Mouse (Mus musculus) liver, embryonic 16.5 days (tissue): ENCODE measurements around the gene Rab15. TPM values are rescaled to one million over a fixed set of nuclear protein-coding genes. Genes with fewer than 3 reads are reported as not detected.
"Not testable (repeated sequence)": the region's sequence is repeated elsewhere in the genome, so short reads cannot be mapped to it uniquely, and the experiment has no call there.

ENCODE experiments used
- ATAC-seq: fragments of 200-750 bp; cut with Nextera tagmentation; 2 replicates; pipeline ENCODE4 v1.8.0; 2017; ENCODE audit warnings: low read depth, mild to moderate bottlenecking, moderate number of reproducible peaks, moderate library complexity
- H3K27ac ChIP-seq: fragments of 300-500 bp; sonication (generic); 2 replicates; pipeline ENCODE4 v1.5.1; 2014; ENCODE audit warnings: mild to moderate bottlenecking, low read length
- H3K27me3 ChIP-seq: fragments of 300-500 bp; sonication (generic); 2 replicates; pipeline ENCODE4 v1.6.1; 2014; ENCODE audit warnings: low read depth, low read length, mixed read lengths; ENCODE audit not compliant: control insufficient read depth, insufficient read depth
- H3K36me3 ChIP-seq: fragments of 300-500 bp; sonication (generic); 2 replicates; pipeline ENCODE4 v1.6.1; 2014; ENCODE audit warnings: mild to moderate bottlenecking; ENCODE audit not compliant: control insufficient read depth, insufficient read depth
- H3K4me1 ChIP-seq: fragments of 300-500 bp; sonication (generic); 2 replicates; pipeline ENCODE4 v1.6.1; 2014; ENCODE audit warnings: low read depth, low read length, mixed read lengths; ENCODE audit not compliant: control insufficient read depth
- H3K4me2 ChIP-seq: fragments of 300-500 bp; sonication (generic); 2 replicates; pipeline ENCODE4 v1.6.1; 2014; ENCODE audit warnings: low read depth, low read length, mixed read lengths
- H3K4me3 ChIP-seq: fragments of 300-500 bp; sonication (generic); 2 replicates; pipeline ENCODE4 v1.5.1; 2014; ENCODE audit warnings: low read depth, mild to moderate bottlenecking, low read length
- H3K9ac ChIP-seq: fragments of 300-500 bp; sonication (generic); 2 replicates; pipeline ENCODE4 v1.6.1; 2014; ENCODE audit warnings: low read depth, low read length
- H3K9me3 ChIP-seq: fragments of 300-500 bp; sonication (generic); replicated peaks from 2 replicates; pipeline ENCODE4 v1.6.1; 2016; ENCODE audit warnings: low read length; ENCODE audit not compliant: control insufficient read depth
- WGBS: fragments of 180-500 bp; shearing (Covaris S2); extraction: QIAGEN DNeasy Blood & Tissue Kit; methylation state at CpG from one replicate; pipeline ENCODE4 v1.1.7; 2014; ENCODE audit not compliant: insufficient replicate concordance; 5-methylcytosine and 5-hydroxymethylcytosine counted together
- polyA plus RNA-seq: library from polyadenylated mRNA; unstranded; fragments of >200 nt; fragmentation: Nextera tagmentation; extraction: Ambion mirVana; gene quantifications from 2 replicates; pipeline ENCODE4 v1.2.1, GENCODE M21; 2015

Gene Rab15
- polyA plus RNA-seq, 1 experiment from 2014 or later = 0.39 TPM

- H3K4me3 ChIP-seq = no peak within 1 kb of the TSS
- no peak within 1 kb of the TSS for H3K27ac ChIP-seq
These were observed 27.4 kb downstream of the Rab15 start, which contains the start of gene Gpx2 for GRCm38 (mm10) chr12:76795350-76795749. Gpx2 (minus strand) TSS chr12:76795554.

GRCm38 (mm10) chr12:76792540-76792939, 30.2 kb downstream of the Rab15 start:
- not testable (repeated sequence) for H3K4me2 ChIP-seq, H3K36me3 ChIP-seq, H3K27me3 ChIP-seq, ATAC-seq, H3K4me3 ChIP-seq, H3K4me1 ChIP-seq, H3K9me3 ChIP-seq, H3K9ac ChIP-seq, H3K27ac ChIP-seq
- 41% methylated on average over 12 of the region's 14 CpGs for WGBS

More at GRCm38 (mm10) chr12:76795350-76795749, 27.4 kb downstream of the Rab15 start, which contains the start of gene Gpx2:
- Histone ChIP-seq H3K9ac (no peak within 1 kb of the TSS), H3K4me2 (no peak within 1 kb of the TSS), H3K4me1 (no peaks in the 10 kb centered on the region), H3K27me3 (no peaks in the 10 kb centered on the region; the same call in 1 of the 2 replicates), H3K36me3 (no peaks in the 10 kb centered on the region), H3K9me3 (no peaks in the 10 kb centered on the region)
- 59% methylated on average over 5 of the region's 5 CpGs for WGBS
- no peak for ATAC-seq

- WGBS = 28% methylated on average over 8 of the region's 8 CpGs
- no peak for ATAC-seq
- Histone ChIP-seq H3K4me2 (no peak overlapping the region), H3K4me1 (no peaks in the 10 kb centered on the region), H3K4me3 (no peak overlapping the region), H3K27me3 (no peaks in the 10 kb centered on the region), H3K9ac (no peak overlapping the region), H3K36me3 (no peaks in the 10 kb centered on the region), H3K9me3 (no peaks in the 10 kb centered on the region), H3K27ac (no peak overlapping the region)
These were observed 32.1 kb downstream of the Rab15 start for GRCm38 (mm10) chr12:76790446-76791084.

- Histone ChIP-seq H3K4me3 (no peak overlapping the region), H3K27me3 (no peaks in the 10 kb centered on the region), H3K9ac (no peak overlapping the region), H3K9me3 (no peaks in the 10 kb centered on the region), H3K36me3 (no peaks in the 10 kb centered on the region), H3K4me2 (no peak overlapping the region), H3K27ac (no peak overlapping the region), H3K4me1 (no peaks in the 10 kb centered on the region)
- no peak for ATAC-seq
- 71% methylated on average over 10 of the region's 10 CpGs for WGBS
These were observed 38.6 kb downstream of the Rab15 start for GRCm38 (mm10) chr12:76784056-76784619.

- WGBS = 80% methylated on average over 12 of the region's 12 CpGs
These were observed 41.9 kb downstream of the Rab15 start for GRCm38 (mm10) chr12:76780639-76781468.

GRCm38 (mm10) chr12:76779951-76780350, 42.8 kb downstream of the Rab15 start:
- no peaks in the 10 kb centered on the region for H3K4me1 ChIP-seq
- H3K36me3 ChIP-seq = peaks cover 4% of the 10 kb centered on the region
- WGBS = 70% methylated on average over 5 of the region's 5 CpGs
- no peak for ATAC-seq
- no peak overlapping the region for H3K9ac ChIP-seq
- no peak overlapping the region for H3K4me3 ChIP-seq
- 0 out of 2 replicates have a peak, but pooled peaks cover 3% of the 10 kb centered on the region for H3K9me3 ChIP-seq
- H3K27ac ChIP-seq = no peak overlapping the region
- H3K27me3 ChIP-seq = no peaks in the 10 kb centered on the region
- H3K4me2 ChIP-seq = no peak overlapping the region

More at GRCm38 (mm10) chr12:76780639-76781468, 41.9 kb downstream of the Rab15 start:
- H3K4me1 ChIP-seq = no peaks in the 10 kb centered on the region
- H3K4me3 ChIP-seq = no peak overlapping the region
- no peak for ATAC-seq
- H3K36me3 ChIP-seq = peaks cover 4% of the 10 kb centered on the region
- H3K9me3 ChIP-seq = 0 out of 2 replicates have a peak, but pooled peaks cover 3% of the 10 kb centered on the region
- H3K9ac ChIP-seq = no peak overlapping the region
- no peak overlapping the region for H3K27ac ChIP-seq
- no peak overlapping the region for H3K4me2 ChIP-seq
- no peaks in the 10 kb centered on the region for H3K27me3 ChIP-seq

- no peak overlapping the region for H3K4me3 ChIP-seq
- H3K27me3 ChIP-seq = no peaks in the 10 kb centered on the region
- H3K9ac ChIP-seq = no peak overlapping the region
- H3K9me3 ChIP-seq = 0 out of 2 replicates have a peak, but pooled peaks cover 3% of the 10 kb centered on the region
- no peak overlapping the region for H3K27ac ChIP-seq
- ATAC-seq = no peak
- H3K4me2 ChIP-seq = no peak overlapping the region
- peaks cover 4% of the 10 kb centered on the region for H3K36me3 ChIP-seq
- H3K4me1 ChIP-seq = no peaks in the 10 kb centered on the region
- 71% methylated on average over 10 of the region's 10 CpGs for WGBS
These were observed 44.2 kb downstream of the Rab15 start for GRCm38 (mm10) chr12:76778305-76779083.

- no peak for ATAC-seq
- H3K9ac ChIP-seq = no peak overlapping the region
- H3K27me3 ChIP-seq = no peaks in the 10 kb centered on the region
- H3K9me3 ChIP-seq = 0 out of 2 replicates have a peak, but pooled peaks cover 3% of the 10 kb centered on the region
- no peak overlapping the region for H3K4me3 ChIP-seq
- H3K27ac ChIP-seq = no peak overlapping the region
- H3K36me3 ChIP-seq = peaks cover 4% of the 10 kb centered on the region
- no peak overlapping the region for H3K4me2 ChIP-seq
- H3K4me1 ChIP-seq = no peaks in the 10 kb centered on the region
These were observed 44.9 kb downstream of the Rab15 start for GRCm38 (mm10) chr12:76777845-76778244.
